Mouse (Mus musculus) intestine, embryonic 14.5 days (tissue): ENCODE measurements around the gene Stt3b. TPM values are rescaled to one million over a fixed set of nuclear protein-coding genes. Genes with fewer than 3 reads are reported as not detected.
"Not testable (repeated sequence)": the region's sequence is repeated elsewhere in the genome, so short reads cannot be mapped to it uniquely, and the experiment has no call there.

Experiments
- ATAC-seq: fragments of 200-750 bp; cut with Nextera tagmentation; replicated peaks from 2 replicates; pipeline ENCODE4 v1.8.0; 2017; ENCODE audit warnings: low read depth, moderate number of reproducible peaks, moderate TSS enrichment, moderate library complexity; ENCODE audit not compliant: low FRiP score, low TSS enrichment
- DNase-seq: peaks from one replicate; pipeline ENCODE4 v3.0.0-alpha.2; 2018; ENCODE audit warnings: low spot score
- H3K27ac ChIP-seq: fragments of 300-500 bp; sonication (generic); 2 replicates; pipeline ENCODE4 v1.5.1; 2014; ENCODE audit warnings: low read depth, mild to moderate bottlenecking, control low read depth
- H3K27me3 ChIP-seq: fragments of 300-500 bp; sonication (generic); replicated peaks from 2 replicates; pipeline ENCODE4 v1.6.1; 2014; ENCODE audit warnings: low read length, control low read depth; ENCODE audit not compliant: control insufficient read depth, insufficient read depth
- H3K36me3 ChIP-seq: fragments of 300-500 bp; sonication (generic); 2 replicates; pipeline ENCODE4 v1.6.1; 2014; ENCODE audit warnings: low read length, control low read depth; ENCODE audit not compliant: control insufficient read depth, insufficient read depth
- H3K4me1 ChIP-seq: fragments of 300-500 bp; sonication (generic); replicated peaks from 2 replicates; pipeline ENCODE4 v1.6.1; 2014; ENCODE audit warnings: low read length, control low read depth, mixed read lengths; ENCODE audit not compliant: control insufficient read depth, insufficient read depth
- H3K4me2 ChIP-seq: fragments of 300-500 bp; sonication (generic); 2 replicates; pipeline ENCODE4 v1.6.1; 2014; ENCODE audit warnings: low read length
- H3K4me3 ChIP-seq: fragments of 300-500 bp; sonication (generic); 2 replicates; pipeline ENCODE4 v1.5.1; 2014; ENCODE audit warnings: low read depth, low read length, control low read depth, mixed read lengths
- H3K9ac ChIP-seq: fragments of 300-500 bp; sonication (generic); 2 replicates; pipeline ENCODE4 v1.6.1; 2014; ENCODE audit warnings: mild to moderate bottlenecking, low read length
- H3K9me3 ChIP-seq: fragments of 300-500 bp; sonication (generic); 2 replicates; pipeline ENCODE4 v1.6.1; 2016; ENCODE audit warnings: low read length, control low read depth; ENCODE audit not compliant: control insufficient read depth
- WGBS: fragments of 180-500 bp; shearing (Covaris S2); extraction: QIAGEN DNeasy Blood & Tissue Kit; methylation state at CpG from one replicate; pipeline ENCODE4 v1.1.7; 2014; 5-methylcytosine and 5-hydroxymethylcytosine counted together
- polyA plus RNA-seq: library from polyadenylated mRNA; unstranded; fragments of >200 nt; fragmentation: Nextera tagmentation; extraction: Ambion mirVana; gene quantifications from 2 replicates; pipeline ENCODE4 v1.2.1, GENCODE M21; 2014

The Stt3b gene
- polyA plus RNA-seq, 1 experiment from 2014 or later, result 135 TPM

DNA sequence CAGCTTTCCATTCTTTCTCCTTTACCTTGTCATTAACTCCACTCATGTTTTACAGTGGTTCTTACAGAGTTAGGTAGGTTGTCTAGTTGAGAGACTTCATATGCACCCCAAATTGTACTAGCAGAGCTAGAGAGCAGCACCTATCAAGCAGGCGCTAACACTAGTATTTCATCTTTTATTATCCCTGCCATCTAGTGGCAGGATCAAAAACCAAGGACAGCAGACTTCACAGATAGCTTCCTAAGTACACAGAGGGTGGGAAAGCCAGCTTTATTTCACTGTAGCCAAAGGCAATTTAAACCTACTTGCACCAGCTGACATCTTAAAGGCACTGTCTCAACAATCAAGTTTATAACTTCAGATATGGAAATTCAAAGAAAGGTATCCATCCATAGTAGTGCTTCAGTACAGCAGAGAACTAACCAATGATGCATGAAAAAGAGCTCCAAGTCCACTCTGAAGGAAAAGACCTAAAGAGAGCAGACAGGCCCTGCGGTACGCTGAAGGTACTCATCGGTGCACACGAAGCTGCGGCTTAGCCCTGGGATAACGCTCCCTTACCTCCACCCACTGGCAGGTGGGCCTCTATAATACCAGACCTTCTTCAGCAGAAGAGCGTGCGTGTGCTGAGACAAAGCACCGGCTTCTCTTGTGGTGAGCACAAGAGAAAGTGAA lies 16.2 kb downstream of the Stt3b start:
- Histone ChIP-seq H3K4me3 (no peak overlapping the region), H3K4me1 (peaks cover 4% of the 10 kb centered on the region; the same call in 1 of the 2 replicates), H3K27me3 (no peaks in the 10 kb centered on the region), H3K4me2 (no peak overlapping the region), H3K9me3 (no peaks in the 10 kb centered on the region), H3K36me3 (no peaks in the 10 kb centered on the region), H3K27ac (no peak overlapping the region), H3K9ac (no peak overlapping the region)
- 79% methylated on average over 10 of the region's 10 CpGs for WGBS
- peak; percentile 43 for DNase-seq
- no peak for ATAC-seq

GRCm38 (mm10) chr9:115287774-115288434 lies 22.3 kb downstream of the Stt3b start:
- peak; percentile 50 for DNase-seq
- ATAC-seq, result peak; percentile 53; the same call in 1 of the 2 replicates
- Histone ChIP-seq H3K4me3 (no peak overlapping the region), H3K9ac (no peak overlapping the region), H3K4me1 (peaks cover 7% of the 10 kb centered on the region), H3K9me3 (no peaks in the 10 kb centered on the region), H3K36me3 (no peaks in the 10 kb centered on the region), H3K27ac (no peak overlapping the region), H3K4me2 (no peak overlapping the region), H3K27me3 (no peaks in the 10 kb centered on the region)
- WGBS, result 81% methylated on average over 6 of the region's 6 CpGs

GRCm38 (mm10) chr9:115284385-115284784 lies 25.8 kb downstream of the Stt3b start:
- no peak overlapping the region for H3K4me3 ChIP-seq
- H3K27ac ChIP-seq, result no peak overlapping the region
- H3K9me3 ChIP-seq, result no peaks in the 10 kb centered on the region
- DNase-seq (no peak), ATAC-seq (no peak)
- H3K9ac ChIP-seq, result no peak overlapping the region
- WGBS, result 63% methylated on average over 4 of the region's 4 CpGs
- peaks cover 15% of the 10 kb centered on the region for H3K36me3 ChIP-seq
- no peaks in the 10 kb centered on the region for H3K27me3 ChIP-seq
- no peak overlapping the region for H3K4me2 ChIP-seq
- H3K4me1 ChIP-seq, result peaks cover 6% of the 10 kb centered on the region

DNA sequence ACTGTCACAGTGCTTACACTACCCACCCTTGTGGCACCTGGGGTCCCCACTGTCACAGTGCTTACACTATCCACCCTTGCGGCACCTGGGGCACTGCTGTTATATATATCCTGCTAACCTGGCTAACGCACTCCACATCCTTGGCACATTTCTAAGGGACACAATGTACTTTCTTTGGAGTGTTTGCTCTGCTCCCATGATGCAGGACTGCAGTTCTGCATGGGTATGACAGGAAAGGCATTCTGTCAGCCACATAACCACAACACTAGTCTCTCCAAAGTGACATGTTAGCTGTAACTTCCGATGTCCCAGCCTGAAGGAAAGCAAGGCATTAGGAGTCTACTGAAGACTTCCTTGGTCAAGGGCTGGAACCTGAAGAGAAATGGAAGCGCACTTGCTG lies 26.8 kb downstream of the Stt3b start:
- Histone ChIP-seq H3K36me3 (peaks cover 25% of the 10 kb centered on the region), H3K27ac (no peak overlapping the region), H3K4me2 (no peak overlapping the region), H3K4me1 (peaks cover 3% of the 10 kb centered on the region), H3K27me3 (no peaks in the 10 kb centered on the region), H3K9ac (no peak overlapping the region), H3K4me3 (no peak overlapping the region), H3K9me3 (no peaks in the 10 kb centered on the region)
- WGBS, result 89% methylated on average over 4 of the region's 4 CpGs
- no peak for ATAC-seq
- DNase-seq, result no peak

- Histone ChIP-seq H3K27ac (no peak overlapping the region), H3K9ac (no peak overlapping the region), H3K27me3 (no peaks in the 10 kb centered on the region), H3K36me3 (peaks cover 63% of the 10 kb centered on the region), H3K4me1 (no peaks in the 10 kb centered on the region), H3K4me3 (no peak overlapping the region), H3K9me3 (no peaks in the 10 kb centered on the region), H3K4me2 (no peak overlapping the region)
- 89% methylated on average over 1 of the region's 1 CpGs for WGBS
- no peak for DNase-seq
- no peak for ATAC-seq
Observed at GRCm38 (mm10) chr9:115278641-115279040, 31.6 kb downstream of the Stt3b start.

DNA sequence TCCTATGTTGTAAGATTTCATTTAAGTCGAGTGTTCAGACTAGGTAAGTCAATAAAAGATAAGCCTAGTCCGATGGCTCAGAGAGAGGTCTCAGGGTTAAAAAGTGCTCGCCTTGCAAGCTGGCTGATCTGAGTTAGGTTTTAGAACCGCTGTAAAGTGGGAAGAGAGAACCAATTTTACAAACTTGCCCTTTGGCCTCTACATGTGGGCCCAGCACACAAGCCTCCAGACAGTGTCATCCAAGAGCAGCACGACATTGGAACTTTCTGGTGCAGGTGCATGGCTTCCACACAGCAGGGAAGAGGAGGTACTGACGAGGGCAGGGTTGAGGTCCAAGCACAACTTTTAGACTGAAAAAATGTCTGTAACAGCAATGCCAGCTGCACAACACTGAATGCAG lies 35.4 kb downstream of the Stt3b start:
- WGBS, result 73% methylated on average over 6 of the region's 6 CpGs
- ATAC-seq, result no peak
- Histone ChIP-seq H3K4me1 (no peaks in the 10 kb centered on the region), H3K4me3 (no peak overlapping the region), H3K27ac (no peak overlapping the region), H3K9ac (no peak overlapping the region), H3K4me2 (no peak overlapping the region), H3K9me3 (no peaks in the 10 kb centered on the region), H3K36me3 (peaks cover 72% of the 10 kb centered on the region), H3K27me3 (no peaks in the 10 kb centered on the region)
- no peak for DNase-seq

DNA sequence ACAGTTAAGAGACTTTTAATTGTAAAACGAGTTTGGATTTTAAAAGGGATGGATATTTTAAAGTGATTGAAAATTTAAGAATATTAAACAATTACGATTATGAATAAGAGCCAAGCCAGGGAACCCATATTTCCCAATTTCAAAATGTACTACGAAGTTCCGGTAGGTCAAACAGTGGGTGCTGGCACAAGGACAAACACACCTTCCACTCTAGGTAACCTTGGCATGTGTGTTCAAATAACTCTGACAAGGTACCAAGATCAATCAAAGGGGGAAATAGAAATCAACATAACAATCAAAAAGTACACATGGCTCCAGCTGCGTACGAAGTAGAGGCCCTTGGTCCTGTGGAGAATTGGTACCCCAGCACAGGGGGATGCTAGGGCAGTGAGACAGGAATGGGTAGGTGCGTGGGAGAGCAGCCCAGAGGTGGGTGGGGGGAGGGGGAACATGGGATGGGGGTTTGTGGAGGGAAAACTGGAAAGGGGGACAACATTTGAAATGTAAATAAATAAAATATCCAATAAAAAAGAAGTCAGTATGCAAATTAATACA lies 37.0 kb downstream of the Stt3b start:
- DNase-seq (no peak), ATAC-seq (no peak)
- no peaks in the 10 kb centered on the region for H3K4me1 ChIP-seq
- no peak overlapping the region for H3K9ac ChIP-seq
- H3K27me3 ChIP-seq, result no peaks in the 10 kb centered on the region
- H3K9me3 ChIP-seq, result no peaks in the 10 kb centered on the region
- no peak overlapping the region for H3K4me3 ChIP-seq
- peaks cover 59% of the 10 kb centered on the region for H3K36me3 ChIP-seq
- WGBS, result 88% methylated on average over 7 of the region's 7 CpGs
- no peak overlapping the region for H3K27ac ChIP-seq
- no peak overlapping the region for H3K4me2 ChIP-seq

DNA sequence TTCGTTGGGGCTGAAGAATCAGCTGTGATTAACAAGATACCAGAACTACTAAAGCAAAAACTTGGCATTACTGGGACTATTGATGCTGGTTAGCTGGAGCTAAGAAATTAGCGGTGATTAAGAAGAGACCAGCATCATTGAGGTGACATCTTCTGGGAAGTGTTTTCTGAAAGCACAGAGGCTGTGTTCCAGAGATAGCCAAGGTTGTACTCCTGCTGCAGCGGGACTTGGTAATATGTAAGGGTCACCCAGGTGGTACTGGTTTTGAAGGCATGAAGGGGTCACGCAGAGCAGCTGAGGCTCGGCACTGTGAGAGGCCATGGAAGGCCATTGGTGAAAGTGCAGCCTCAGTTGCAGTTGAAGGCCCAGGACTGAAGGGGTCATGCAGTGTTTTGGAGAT lies 37.8 kb downstream of the Stt3b start:
- H3K9me3 ChIP-seq, H3K4me3 ChIP-seq, H3K27ac ChIP-seq, H3K9ac ChIP-seq, H3K27me3 ChIP-seq, ATAC-seq, H3K4me1 ChIP-seq, DNase-seq, H3K4me2 ChIP-seq: not testable (repeated sequence)
- H3K36me3 ChIP-seq, result peaks cover 53% of the 10 kb centered on the region
- 93% methylated on average over 2 of the region's 5 CpGs for WGBS
